Mouse (Mus musculus) thymus, postnatal 10 days (tissue): ENCODE results near the gene Ankrd13d.

Experiments
- DNase-seq, 2 experiments: peaks; one replicate each; pipeline ENCODE4 v3.0.0; 2021; ENCODE audit warnings: low spot score in 2 of 2

Ankrd13d gene

GRCm38 (mm10) chr19:4301735-4302651 is 19.1 kb upstream of the Ankrd13d start:
- peak; percentile 77 to 79 for DNase-seq

DNA sequence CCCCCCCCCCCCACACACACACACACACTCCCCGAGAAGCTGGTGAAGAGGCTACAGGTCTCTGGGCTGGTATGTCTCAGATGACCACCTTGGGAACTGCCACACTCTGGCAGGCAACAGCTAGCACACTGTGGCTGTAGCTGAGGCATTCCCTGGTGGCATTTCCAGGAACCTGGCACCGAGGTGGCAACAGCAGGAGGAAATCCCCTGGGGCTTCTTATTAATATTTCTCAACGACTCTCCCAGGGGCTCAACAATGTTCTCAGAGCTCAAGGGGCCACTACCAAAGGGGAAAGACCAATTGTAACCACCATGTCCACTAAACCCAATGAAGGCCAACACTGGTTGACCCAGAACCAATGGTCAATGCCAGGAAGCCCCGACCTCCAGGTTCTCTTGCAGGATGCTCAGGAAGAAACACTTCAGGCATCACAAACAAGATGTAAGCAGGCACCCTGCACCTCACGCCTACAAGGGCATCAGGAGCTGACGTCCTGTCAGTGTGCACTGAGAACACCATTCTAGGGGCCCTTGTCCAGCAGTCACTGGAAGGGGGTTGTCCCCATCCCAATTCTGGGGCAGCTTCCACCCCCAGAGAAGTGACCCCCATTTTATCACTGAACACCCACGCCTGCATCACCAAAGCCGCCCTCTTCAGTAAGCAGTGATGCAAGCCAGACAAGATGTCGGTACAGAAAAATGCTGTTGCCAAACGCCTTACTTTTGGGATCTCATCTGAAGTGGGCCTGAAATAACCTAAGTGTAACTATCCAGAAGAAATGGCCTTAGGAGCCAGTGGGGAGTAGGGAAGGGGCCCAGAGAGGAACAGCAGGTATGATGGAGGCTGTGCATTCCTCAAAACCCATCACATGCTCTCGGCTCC is 18.2 kb upstream of the Ankrd13d start:
- peak; percentile 15 to 18 for DNase-seq

- DNase-seq = peak; percentile 74 to 81
Measured at GRCm38 (mm10) chr19:4300271-4300704, 17.4 kb upstream of the Ankrd13d start.

- DNase-seq = peak; percentile 28 to 32
Measured at GRCm38 (mm10) chr19:4299574-4300270, 16.8 kb upstream of the Ankrd13d start.

DNA sequence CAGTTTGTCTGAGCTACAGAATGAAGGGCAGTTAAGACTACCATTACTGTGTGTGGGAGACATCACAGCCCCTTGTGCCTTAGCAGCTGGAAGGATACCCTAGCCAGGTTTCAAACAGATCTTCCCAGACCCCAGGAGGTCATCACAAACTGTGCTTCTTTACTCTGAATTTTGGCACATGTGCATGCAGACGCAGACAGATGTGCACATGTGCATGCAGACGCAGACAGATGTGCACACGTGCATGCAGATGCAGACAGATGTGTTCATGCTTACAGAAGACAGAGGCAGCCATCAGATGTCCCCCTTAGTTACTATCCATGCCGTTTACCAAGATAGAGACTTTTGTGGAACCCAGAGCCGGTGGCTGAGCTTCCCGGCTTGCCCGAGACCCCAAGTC is 16.2 kb upstream of the Ankrd13d start:
- no peak for DNase-seq

- DNase-seq = peak; percentile 21 to 37
Measured at GRCm38 (mm10) chr19:4298322-4299121, 15.6 kb upstream of the Ankrd13d start.

DNA sequence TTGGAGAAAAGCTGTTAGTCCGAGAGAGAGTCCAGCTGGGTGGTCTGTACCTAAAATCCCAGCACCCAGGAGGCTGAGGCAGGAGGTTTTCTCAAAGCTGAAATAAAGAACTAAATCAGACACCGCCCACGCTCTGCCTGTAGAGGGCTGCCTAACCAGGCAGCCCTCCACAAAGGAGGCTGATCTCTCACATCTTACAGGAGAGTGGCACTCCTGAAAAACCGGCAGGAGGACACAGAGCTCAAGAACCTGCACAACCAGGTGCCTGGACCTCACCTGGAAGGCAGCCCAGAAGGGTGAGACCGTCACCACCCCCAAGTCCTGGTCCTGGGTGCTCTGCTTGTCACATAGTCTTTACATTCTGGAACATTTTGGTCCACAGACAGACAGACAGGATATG is 14.9 kb upstream of the Ankrd13d start:
- peak in 1 of 2 experiments; percentile 21 for DNase-seq

- DNase-seq = peak in 1 of 2 experiments; percentile 9
Measured at GRCm38 (mm10) chr19:4296611-4297010, 13.7 kb upstream of the Ankrd13d start.

GRCm38 (mm10) chr19:4295391-4295790 is 12.5 kb upstream of the Ankrd13d start:
- no peak for DNase-seq

DNA sequence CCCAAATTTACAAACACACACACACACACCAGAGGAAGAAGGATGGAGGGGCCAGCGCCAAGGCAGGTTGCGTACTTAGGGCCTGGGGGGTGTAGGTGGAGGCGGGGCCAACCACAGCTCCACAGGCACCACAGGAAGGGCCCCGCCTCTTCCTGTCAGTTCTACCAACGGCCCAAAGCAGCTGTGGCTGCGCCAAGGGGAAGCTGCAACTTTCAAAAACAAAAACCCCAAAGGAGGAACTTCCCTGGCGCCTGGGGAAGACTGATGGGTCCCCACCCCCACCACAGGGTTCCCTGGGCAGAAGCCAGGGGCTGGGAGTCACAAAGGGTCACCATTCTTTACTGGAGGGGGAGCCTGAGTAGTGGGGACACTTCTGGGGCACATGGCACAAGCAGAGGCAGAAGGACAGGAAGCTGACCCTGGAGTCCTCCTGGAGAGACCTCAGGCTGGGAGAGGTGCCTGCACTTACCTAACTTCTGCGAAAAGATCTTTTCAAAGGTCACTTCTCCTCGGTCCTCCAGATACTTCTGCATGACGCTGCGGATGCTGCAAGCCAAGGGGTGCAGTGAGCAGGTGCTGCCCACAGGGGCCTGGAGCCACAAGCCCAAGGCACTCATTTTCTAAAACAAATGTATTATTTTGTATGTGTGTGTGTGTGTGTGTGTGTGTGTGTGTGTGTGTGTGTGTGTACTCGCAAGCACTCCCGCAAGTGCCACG is 11.6 kb upstream of the Ankrd13d start:
- peak; percentile 86 to 90 for DNase-seq

GRCm38 (mm10) chr19:4291161-4291560 is 8.2 kb upstream of the Ankrd13d start:
- DNase-seq = no peak

DNA sequence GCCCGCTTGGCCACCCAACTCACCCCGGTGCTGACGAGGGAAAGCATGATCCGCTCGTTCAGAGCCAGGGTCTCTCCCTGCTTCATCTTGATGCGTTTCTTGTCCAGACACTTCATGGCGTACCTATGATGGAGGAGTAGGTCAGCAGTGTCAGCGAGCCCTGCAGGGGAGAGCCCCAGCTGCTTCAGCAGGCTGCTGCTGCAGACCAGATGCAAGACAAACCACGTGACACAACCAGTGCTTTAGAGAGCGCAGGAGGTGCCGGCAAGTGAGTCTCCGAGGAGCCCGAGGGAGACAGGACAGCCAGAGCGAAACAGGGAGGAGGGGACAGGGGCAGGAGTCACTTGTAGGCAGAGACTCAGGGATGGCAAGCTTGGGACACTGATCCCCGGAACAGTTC is 7.8 kb upstream of the Ankrd13d start:
- no peak for DNase-seq

DNA sequence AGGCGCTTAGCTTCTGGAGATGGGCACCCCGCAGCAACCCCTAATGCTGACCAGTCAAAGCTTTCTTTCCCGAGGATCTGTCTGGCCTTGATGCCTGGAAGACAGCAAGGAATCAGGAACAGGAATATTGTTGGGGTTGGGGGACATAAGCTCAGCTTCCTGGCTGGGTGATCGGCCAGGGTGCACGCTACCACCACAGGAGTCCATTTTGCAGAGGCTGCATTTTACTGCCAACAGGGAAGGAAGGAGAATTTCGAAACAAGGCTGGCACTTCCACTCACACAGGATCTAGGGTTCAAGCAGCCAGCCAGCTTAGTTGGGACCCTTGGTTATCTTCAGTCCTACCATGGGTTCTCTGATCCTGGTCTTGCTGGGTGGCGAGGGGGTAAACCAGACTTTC is 716 bp upstream of the Ankrd13d start:
- DNase-seq = peak in 1 of 2 experiments; percentile 9

DNA sequence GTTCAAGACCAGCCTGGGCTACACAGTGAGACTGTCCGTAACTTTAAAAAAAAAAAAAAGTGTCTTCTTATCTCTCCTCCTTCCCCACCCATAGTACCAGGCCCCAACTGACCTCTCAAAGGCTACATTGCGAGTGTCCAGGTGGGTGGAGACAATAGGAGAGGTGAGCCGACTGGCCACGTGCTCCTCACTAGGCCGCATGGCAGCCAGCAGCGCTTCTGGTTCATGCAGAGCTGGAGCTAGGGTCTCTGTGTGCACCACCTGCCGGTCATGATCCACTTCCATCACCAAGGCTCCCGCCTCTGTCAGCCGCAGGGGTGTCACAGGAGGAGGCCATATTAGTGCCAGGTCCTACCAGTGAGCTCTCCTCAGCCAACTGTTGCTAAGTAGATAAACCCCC is 2.5 kb downstream of the Ankrd13d start:
- no peak for DNase-seq

- peak in 1 of 2 experiments; percentile 17 for DNase-seq
Measured at GRCm38 (mm10) chr19:4279487-4279886, 3.5 kb downstream of the Ankrd13d start.

DNA sequence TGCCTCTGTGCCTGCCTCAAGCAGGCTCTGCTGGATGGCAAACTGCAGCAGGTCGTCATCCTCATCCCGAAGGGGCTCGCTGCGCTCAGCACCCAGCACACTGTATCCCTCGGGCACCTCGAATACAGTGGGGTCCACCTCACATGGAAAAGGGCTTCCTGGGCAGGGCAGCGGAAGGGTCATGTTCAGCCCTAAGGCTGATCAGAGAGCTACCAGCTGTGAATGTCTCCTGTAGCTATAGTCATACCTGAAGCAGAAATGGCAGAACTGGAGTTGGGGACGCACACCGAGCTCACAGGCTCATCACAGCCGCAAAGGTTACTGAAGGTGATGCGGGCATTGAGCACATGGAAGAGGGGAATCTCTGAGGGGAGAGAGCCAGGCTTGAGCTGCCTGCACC is 12.0 kb downstream of the Ankrd13d start:
- DNase-seq = no peak

DNA sequence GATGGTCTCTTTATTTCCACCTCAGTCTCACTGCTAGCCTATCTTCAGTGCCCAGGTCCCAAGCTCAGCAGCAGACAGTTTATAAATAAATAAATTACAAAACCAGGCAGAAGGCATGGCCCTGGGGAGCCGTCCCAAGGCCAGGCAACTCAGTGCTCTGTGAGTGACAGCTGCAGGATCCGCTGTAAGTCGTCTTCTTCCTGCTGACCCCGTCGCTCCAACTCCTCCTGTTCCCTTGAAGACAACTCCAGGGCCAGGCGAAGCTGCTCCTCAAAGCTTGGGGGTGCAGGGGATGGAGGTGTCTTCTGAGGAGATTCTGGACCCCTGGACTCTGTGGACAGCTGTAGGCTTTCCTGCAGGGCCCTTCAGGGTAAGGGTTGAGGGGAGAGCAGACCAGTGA is 12.8 kb downstream of the Ankrd13d start:
- DNase-seq = no peak

- peak in 1 of 2 experiments; percentile 41 for DNase-seq
Measured at GRCm38 (mm10) chr19:4268566-4269361, 14.2 kb downstream of the Ankrd13d start, which contains the start of gene Ssh3. Gene Ssh3, minus strand, starts transcription at chr19:4269180.

GRCm38 (mm10) chr19:4265956-4266355 is 17.0 kb downstream of the Ankrd13d start:
- peak in 1 of 2 experiments; percentile 28 for DNase-seq
